Mouse (Mus musculus) thymus, adult 2 months (tissue): Measurements from ENCODE around the gene Klhdc9.

Experiments
- CTCF ChIP-seq: fragments of 200-500 bp; IDR thresholded peaks from 2 replicates; pipeline ENCODE4 v1.5.1; 2012; ENCODE audit warnings: mild to moderate bottlenecking, control low read depth, low read length, moderate library complexity, borderline replicate concordance; ENCODE audit not compliant: control insufficient read depth, poor library complexity, insufficient read depth; ENCODE audit errors: extremely low read depth
- POLR2A ChIP-seq: fragments of 200-500 bp; IDR thresholded peaks from 2 replicates; pipeline ENCODE4 v1.6.1; 2012; ENCODE audit warnings: mild to moderate bottlenecking, low read length, control low read depth, moderate library complexity; ENCODE audit not compliant: control insufficient read depth, poor library complexity, insufficient read depth; ENCODE audit errors: extremely low read depth

GRCm38 (mm10) chr1:171320151-171320550 is 40.4 kb downstream of the Klhdc9 start:
- no peak for TF ChIP-seq POLR2A
- no peak for TF ChIP-seq CTCF
